ENCODE assay signal across 33 mouse cellular contexts in genomic region chr19:14664096-14664586, GRCm38 (mm10).
DNase-seq lines count a peak whose midpoint lies in the region; ATAC-seq and TF ChIP-seq lines count a peak whose summit lies in the region.
"Had no signal": no experiment of that assay in that cellular context is flagged by ENCODE, and none has a peak within 500 bp of the region (broad histone marks: within the 10 kb centered on the region; RNA-seq: fewer than 3 reads in every experiment).

No protein-coding gene starts in this region.

- no peak for TF ChIP-seq POLR2A in CH12.LX (IDR thresholded peaks at IDR 0.05; ENCODE audit: low read depth, low read length)

- H3K9ac ChIP-seq in CH12.LX (ENCODE audit: insufficient read depth, low read depth): no peak overlapping the region
- no peak overlapping the region for H3K9ac ChIP-seq in intestine, postnatal 0 days (ENCODE audit: low read depth, low read length)
- H3K9ac ChIP-seq in heart, embryonic 12.5 days: no peak overlapping the region
- H3K9ac ChIP-seq: embryonic facial prominence, embryonic 12.5 days; embryonic facial prominence, embryonic 15.5 days; forebrain, postnatal 0 days; heart, embryonic 15.5 days; hindbrain, embryonic 13.5 days had no signal

- H3K79me2 ChIP-seq in CH12.LX (replicated peaks; ENCODE audit: control insufficient read depth, extremely low read depth, insufficient read depth, poor library complexity, severe bottlenecking): no peaks in the 10 kb centered on the region

- TF ChIP-seq RAD21 in CH12.LX (IDR thresholded peaks at IDR 0.05; ENCODE audit: low read depth, low read length): no peak

- H3K9me3 ChIP-seq in CH12.LX (replicated peaks; ENCODE audit: low read length): no peaks in the 10 kb centered on the region
- H3K9me3 ChIP-seq in intestine, postnatal 0 days (ENCODE audit: control insufficient read depth): no peaks in the 10 kb centered on the region
- no peaks in the 10 kb centered on the region for H3K9me3 ChIP-seq in heart, embryonic 12.5 days (replicated peaks)
- H3K9me3 ChIP-seq: embryonic facial prominence, embryonic 12.5 days; embryonic facial prominence, embryonic 15.5 days; G1E; heart, embryonic 10.5 days; heart, embryonic 15.5 days; hindbrain, embryonic 10.5 days; hindbrain, embryonic 13.5 days had no signal

- WGBS in intestine, postnatal 0 days: 59% methylated on average over 2 of the region's 2 CpGs
- 49% methylated on average over 2 of the region's 2 CpGs for WGBS in heart, embryonic 12.5 days

- TF ChIP-seq EP300 in CH12.LX (IDR thresholded peaks at IDR 0.05; ENCODE audit: low read length): no peak

- no peak for TF ChIP-seq CTCF in CH12.LX (conservative IDR thresholded peaks at IDR 0.05 in 1 of 2, IDR thresholded peaks at IDR 0.05 in 1 of 2; ENCODE audit: low read depth in 2 of 2, low read length in 2 of 2)
- TF ChIP-seq CTCF in intestine, postnatal 0 days (IDR thresholded peaks at IDR 0.05; ENCODE audit: low read depth): no peak

- peak overlapping the region; percentile 15; the same call in 1 of the 2 replicates for H3K27ac ChIP-seq in CH12.LX (ENCODE audit: insufficient read depth, low read depth)
- H3K27ac ChIP-seq in intestine, postnatal 0 days (ENCODE audit: low read depth, low read length): peak overlapping the region; percentile 47
- H3K27ac ChIP-seq in heart, embryonic 12.5 days (ENCODE audit: poor library complexity, severe bottlenecking): no peak overlapping the region
- H3K27ac ChIP-seq: embryonic facial prominence, embryonic 12.5 days; embryonic facial prominence, embryonic 15.5 days; gastrocnemius, adult 2 months; heart, adult 2 months; heart, embryonic 10.5 days; heart, embryonic 15.5 days; hindbrain, embryonic 10.5 days; hindbrain, embryonic 13.5 days had no signal

- dilution Hi-C loops in CH12.LX (cut with MboI; ENCODE audit: extremely low pct_ligation_motif_present, extremely low pct_unique_long_range_greater_than_20kb, low sequenced_read_pairs): no loop called here

- no peaks in the 10 kb centered on the region for H3K36me3 ChIP-seq in CH12.LX (replicated peaks in 1 of 2; ENCODE audit: control insufficient read depth in 1 of 2, insufficient read depth in 1 of 2, low read length in 1 of 2)
- no peaks in the 10 kb centered on the region for H3K36me3 ChIP-seq in intestine, postnatal 0 days (ENCODE audit: control insufficient read depth, insufficient read depth)
- no peaks in the 10 kb centered on the region for H3K36me3 ChIP-seq in heart, embryonic 12.5 days
- H3K36me3 ChIP-seq: embryonic facial prominence, embryonic 12.5 days; embryonic facial prominence, embryonic 15.5 days; G1E; heart, embryonic 10.5 days; heart, embryonic 15.5 days; hindbrain, embryonic 10.5 days; hindbrain, embryonic 13.5 days had no signal

- H3K4me1 ChIP-seq in CH12.LX (ENCODE audit: control insufficient read depth in 1 of 2, insufficient read depth in 2 of 2): peaks cover 21 to 49% of the 10 kb centered on the region in 2 experiments; a peak in 3 of 4 replicates
- H3K4me1 ChIP-seq in intestine, postnatal 0 days (replicated peaks; ENCODE audit: control insufficient read depth, insufficient read depth, low read length): no peaks in the 10 kb centered on the region
- H3K4me1 ChIP-seq in heart, embryonic 12.5 days (replicated peaks): no peaks in the 10 kb centered on the region
- H3K4me1 ChIP-seq: embryonic facial prominence, embryonic 12.5 days; embryonic facial prominence, embryonic 15.5 days; heart, embryonic 10.5 days; heart, embryonic 15.5 days; hindbrain, embryonic 13.5 days had no signal

- in situ Hi-C loops in CH12.LX (cut with MboI; ENCODE audit: low pct_ligation_motif_present, low pct_unique_long_range_greater_than_20kb, low sequenced_read_pairs): no loop called here

- DNase-seq in CH12.LX (ENCODE audit: extremely low read depth) (no peak), ES-CJ7 (ENCODE audit: low read depth, low spot score) (peak; percentile 88), ZHBTc4 (ENCODE audit: low read depth, low spot score) (peak; percentile 77), liver (no peak)
- DNase-seq in kidney, adult 9 months: no peak
- no peak for DNase-seq in spleen, postnatal 4 days (ENCODE audit: low spot score in 2 of 2)
- DNase-seq: adrenal gland, postnatal 10 days; adrenal gland, postnatal 36 days; cerebellum, adult 2 months; cerebellum, adult 9-11 months; cerebellum, postnatal 25 days; forebrain, postnatal 0 days; gastrocnemius, adult 2 months; gastrocnemius, postnatal 25 days; heart, adult 2 months; heart, postnatal 10 days; heart, postnatal 36 days; kidney, adult 11 months; kidney, adult 8-10 months had no signal

- H3K27me3 ChIP-seq in CH12.LX (replicated peaks): no peaks in the 10 kb centered on the region
- no peaks in the 10 kb centered on the region for H3K27me3 ChIP-seq in intestine, postnatal 0 days (replicated peaks; ENCODE audit: control insufficient read depth, insufficient read depth, low read length)
- no peaks in the 10 kb centered on the region for H3K27me3 ChIP-seq in heart, embryonic 12.5 days (replicated peaks)
- H3K27me3 ChIP-seq: embryonic facial prominence, embryonic 12.5 days; embryonic facial prominence, embryonic 15.5 days; heart, embryonic 15.5 days; hindbrain, embryonic 13.5 days had no signal

- no peak for ATAC-seq in intestine, postnatal 0 days
- no peak for ATAC-seq in heart, embryonic 12.5 days (ENCODE audit: insufficient number of reproducible peaks, low FRiP score)
- ATAC-seq: activated CD4-positive, CD25-positive, alpha-beta regulatory T cell, adult 4 months; CD4-positive, CD25-positive, alpha-beta regulatory T cell, adult 4 months; forebrain, embryonic 14.5 days; forebrain, postnatal 0 days; hindbrain, embryonic 16.5 days; Patski had no signal

- no peak overlapping the region for H3K4me3 ChIP-seq in CH12.LX (replicated peaks in 1 of 3; ENCODE audit: low read depth in 2 of 3, low read length in 2 of 3, poor library complexity in 1 of 3)
- H3K4me3 ChIP-seq in intestine, postnatal 0 days (ENCODE audit: low read depth, low read length): no peak overlapping the region
- no peak overlapping the region for H3K4me3 ChIP-seq in heart, embryonic 12.5 days
- H3K4me3 ChIP-seq: embryonic facial prominence, embryonic 12.5 days; embryonic facial prominence, embryonic 15.5 days; gastrocnemius, adult 2 months; heart, adult 2 months; heart, embryonic 10.5 days; heart, embryonic 15.5 days; hindbrain, embryonic 10.5 days; hindbrain, embryonic 13.5 days had no signal

- peak overlapping the region; percentile 34 for H3K4me2 ChIP-seq in CH12.LX (ENCODE audit: insufficient read depth, low read depth, poor library complexity, severe bottlenecking)
- no peak overlapping the region for H3K4me2 ChIP-seq in intestine, postnatal 0 days (replicated peaks; ENCODE audit: low read depth)
- H3K4me2 ChIP-seq in heart, embryonic 12.5 days: no peak overlapping the region
- H3K4me2 ChIP-seq: embryonic facial prominence, embryonic 12.5 days; embryonic facial prominence, embryonic 15.5 days; heart, embryonic 15.5 days; hindbrain, embryonic 13.5 days had no signal

TF ChIP-seq in CH12.LX, 34 proteins besides CTCF, POLR2A, EP300 and RAD21:
- TF ChIP-seq ELF1 (IDR thresholded peaks at IDR 0.05; ENCODE audit: low read depth, low read length): peak; percentile 23; the same call in 1 of the 2 replicates
- TF ChIP-seq ZKSCAN1 (IDR thresholded peaks at IDR 0.05; ENCODE audit: borderline replicate concordance, low read depth, low read length): no peak

Comparison
In these comparisons a context has a peak if more than half of its experiments do, and no peak if none do; other contexts are left out.
1. DNase-seq: peak in ES-CJ7 (single experiment) and ZHBTc4 (single experiment); none in CH12.LX (single experiment), liver (single experiment), kidney, adult 9 months (single experiment) and spleen, postnatal 4 days (0 of 2).